Comparison of ENCODE assay signal across 24 mouse cellular contexts in the genomic region with DNA sequence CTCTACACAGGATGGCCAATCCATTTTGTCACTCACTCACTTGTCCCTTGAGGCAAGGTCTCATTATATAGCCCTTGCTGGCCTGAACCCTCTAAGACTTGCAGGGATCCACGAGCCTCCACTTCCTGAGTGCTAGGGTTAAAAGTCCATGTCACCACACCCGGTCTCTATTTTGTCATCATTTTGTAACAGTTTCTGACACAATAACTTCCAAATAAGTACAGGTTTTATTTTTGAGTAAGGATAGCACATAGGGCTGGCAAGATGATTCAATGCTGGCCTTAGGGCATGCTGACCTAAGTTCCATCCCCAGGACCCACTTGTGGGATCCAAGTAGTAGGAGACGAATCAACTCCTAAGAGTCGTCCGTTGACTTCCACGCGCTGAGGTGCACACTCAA. TPM values are rescaled to one million over a fixed set of nuclear protein-coding genes. Genes with fewer than 3 reads are reported as not detected.
DNase-seq lines count a peak whose midpoint lies in the region; ATAC-seq and TF ChIP-seq lines count a peak whose summit lies in the region.
"Had no signal": no experiment of that assay in that cellular context is flagged by ENCODE, and none has a peak within 500 bp of the region (broad histone marks: within the 10 kb centered on the region; RNA-seq: fewer than 3 reads in every experiment).

No protein-coding gene starts in this region.

- H3K27ac ChIP-seq in MEL (ENCODE audit: control insufficient read depth, low read depth, low read length), result peak overlapping the region; percentile 79
- no peak overlapping the region for H3K27ac ChIP-seq in liver, embryonic 15.5 days (replicated peaks)
- no peak overlapping the region for H3K27ac ChIP-seq in forebrain, embryonic 16.5 days (ENCODE audit: low read length)
- no peak overlapping the region for H3K27ac ChIP-seq in heart, embryonic 11.5 days (ENCODE audit: low read depth, low read length)

- H3K36me3 ChIP-seq in MEL (ENCODE audit: control insufficient read depth in 1 of 2, insufficient read depth in 2 of 2, low read length in 2 of 2), result peaks cover 15 to 17% of the 10 kb centered on the region in 2 experiments
- peaks cover 29% of the 10 kb centered on the region for H3K36me3 ChIP-seq in liver, embryonic 15.5 days (replicated peaks)
- peaks cover 11% of the 10 kb centered on the region for H3K36me3 ChIP-seq in forebrain, embryonic 16.5 days (ENCODE audit: control insufficient read depth, insufficient read depth)
- peaks cover 16% of the 10 kb centered on the region for H3K36me3 ChIP-seq in heart, embryonic 11.5 days (ENCODE audit: control insufficient read depth, insufficient read depth, low read length)

- TF ChIP-seq EP300 in MEL (IDR thresholded peaks at IDR 0.05; ENCODE audit: low read depth in 1 of 2, low read length in 2 of 2), result no peak

- peak; percentile 40 for DNase-seq in cerebellum, adult 9-11 months
- DNase-seq in cerebellum, postnatal 4 days (ENCODE audit: low spot score in 2 of 2), result no peak
- DNase-seq in 416B (ENCODE audit: low read depth) (peak; percentile 69), MEL (ENCODE audit: low read depth, low spot score) (peak; percentile 57)
- no peak for DNase-seq in ovary, postnatal 14 days (ENCODE audit: low spot score)
- DNase-seq: adrenal gland, postnatal 14 days; cerebellum, postnatal 14 days; heart, postnatal 4 days; retina, postnatal 1 day; right cerebral cortex, postnatal 4 days had no signal

- no peak; a peak in 1 of 4 replicates for TF ChIP-seq POLR2A in MEL (IDR thresholded peaks at IDR 0.05; ENCODE audit: control insufficient read depth in 1 of 2, insufficient read depth in 1 of 2, low read depth in 1 of 2, low read length in 2 of 2, poor library complexity in 1 of 2)

- peaks cover 41% of the 10 kb centered on the region for H3K79me2 ChIP-seq in MEL (ENCODE audit: control insufficient read depth, insufficient read depth, low read length, poor library complexity)

- peak overlapping the region; percentile 80 for H3K9ac ChIP-seq in MEL (ENCODE audit: control insufficient read depth, low read depth, low read length, poor library complexity, severe bottlenecking)
- H3K9ac ChIP-seq in liver, embryonic 15.5 days, result no peak overlapping the region
- no peak overlapping the region for H3K9ac ChIP-seq in forebrain, embryonic 16.5 days (replicated peaks; ENCODE audit: low read depth, low read length)
- no peak overlapping the region for H3K9ac ChIP-seq in heart, embryonic 11.5 days (ENCODE audit: low read depth, low read length)

- peak overlapping the region; percentile 82 for H3K4me2 ChIP-seq in liver, embryonic 15.5 days
- H3K4me2 ChIP-seq in forebrain, embryonic 16.5 days (ENCODE audit: low read length), result no peak overlapping the region
- no peak overlapping the region for H3K4me2 ChIP-seq in heart, embryonic 11.5 days

- TF ChIP-seq RAD21 in MEL (IDR thresholded peaks at IDR 0.05; ENCODE audit: low read depth, low read length), result no peak

- peaks cover 3 to 6% of the 10 kb centered on the region in 2 experiments; a peak in 3 of 4 replicates for H3K4me1 ChIP-seq in MEL (ENCODE audit: control insufficient read depth in 1 of 2, insufficient read depth in 2 of 2, low read length in 2 of 2)
- peaks cover 52% of the 10 kb centered on the region for H3K4me1 ChIP-seq in liver, embryonic 15.5 days (replicated peaks)
- H3K4me1 ChIP-seq in forebrain, embryonic 16.5 days (replicated peaks; ENCODE audit: control insufficient read depth, insufficient read depth, low read length), result peaks cover 23% of the 10 kb centered on the region
- H3K4me1 ChIP-seq in heart, embryonic 11.5 days (ENCODE audit: control insufficient read depth, insufficient read depth, low read length), result peaks cover 16% of the 10 kb centered on the region

- WGBS in liver, embryonic 15.5 days (ENCODE audit: insufficient replicate concordance), result 66% methylated on average over 7 of the region's 7 CpGs
- 86% methylated on average over 7 of the region's 7 CpGs for WGBS in forebrain, embryonic 16.5 days
- WGBS in heart, embryonic 11.5 days (ENCODE audit: insufficient replicate concordance), result 69% methylated on average over 7 of the region's 7 CpGs

- ATAC-seq in liver, embryonic 15.5 days (ENCODE audit: insufficient read depth), result no peak
- no peak for ATAC-seq in forebrain, embryonic 16.5 days
- ATAC-seq in heart, embryonic 11.5 days (replicated peaks; ENCODE audit: insufficient number of reproducible peaks, low FRiP score, low TSS enrichment), result no peak

- H3K4me3 ChIP-seq in MEL (ENCODE audit: control insufficient read depth in 1 of 2, insufficient read depth in 1 of 2, low read depth in 2 of 2, low read length in 2 of 2), result peak overlapping the region; percentile 63 to 77
- no peak overlapping the region for H3K4me3 ChIP-seq in liver, embryonic 15.5 days (replicated peaks)
- H3K4me3 ChIP-seq in forebrain, embryonic 16.5 days (replicated peaks; ENCODE audit: low read length), result no peak overlapping the region
- no peak overlapping the region for H3K4me3 ChIP-seq in heart, embryonic 11.5 days (ENCODE audit: low read depth, low read length)

- no peaks in the 10 kb centered on the region for H3K27me3 ChIP-seq in MEL (ENCODE audit: control insufficient read depth in 1 of 2, insufficient read depth in 2 of 2, low read length in 2 of 2)
- no peaks in the 10 kb centered on the region for H3K27me3 ChIP-seq in liver, embryonic 15.5 days
- 0 out of 2 replicates have a peak, but pooled peaks cover 2% of the 10 kb centered on the region for H3K27me3 ChIP-seq in forebrain, embryonic 16.5 days (replicated peaks; ENCODE audit: control insufficient read depth, insufficient read depth, low read length)
- no peaks in the 10 kb centered on the region for H3K27me3 ChIP-seq in heart, embryonic 11.5 days (ENCODE audit: control insufficient read depth, insufficient read depth, low read length)
- H3K27me3 ChIP-seq: kidney, embryonic 15.5 days; neural tube, embryonic 15.5 days had no signal

- TF ChIP-seq CTCF in MEL (IDR thresholded peaks at IDR 0.05 in 2 of 3, conservative IDR thresholded peaks at IDR 0.05 in 1 of 3; ENCODE audit: control insufficient read depth in 1 of 3, insufficient read depth in 1 of 3, low read depth in 2 of 3, low read length in 3 of 3, poor library complexity in 1 of 3, severe bottlenecking in 1 of 3), result no peak

- H3K9me3 ChIP-seq in MEL (replicated peaks; ENCODE audit: insufficient read depth, low read length), result no peaks in the 10 kb centered on the region
- no peaks in the 10 kb centered on the region for H3K9me3 ChIP-seq in liver, embryonic 15.5 days (replicated peaks)
- no peaks in the 10 kb centered on the region for H3K9me3 ChIP-seq in forebrain, embryonic 16.5 days (ENCODE audit: control insufficient read depth, low read length)
- H3K9me3 ChIP-seq in heart, embryonic 11.5 days (replicated peaks; ENCODE audit: control insufficient read depth, low read length), result no peaks in the 10 kb centered on the region
- H3K9me3 ChIP-seq: embryonic facial prominence, embryonic 10.5 days; kidney, embryonic 15.5 days; midbrain, embryonic 10.5 days; neural tube, embryonic 15.5 days had no signal

TF ChIP-seq in MEL, 35 proteins besides CTCF, POLR2A, EP300 and RAD21 (continues in another document):
- TF ChIP-seq RCOR1 (IDR thresholded peaks at IDR 0.05; ENCODE audit: low read depth, low read length) (no peak), ZMIZ1 (IDR thresholded peaks at IDR 0.05; ENCODE audit: low read depth, low read length) (no peak), MAX (IDR thresholded peaks at IDR 0.05; ENCODE audit: low read length) (no peak), USF2 (IDR thresholded peaks at IDR 0.05; ENCODE audit: borderline replicate concordance in 1 of 2, insufficient read depth in 1 of 2, low read depth in 1 of 2, low read length in 2 of 2) (no peak), SMC3 (IDR thresholded peaks at IDR 0.05; ENCODE audit: low read depth, low read length) (no peak), CHD1 (IDR thresholded peaks at IDR 0.05; ENCODE audit: low read depth, low read length) (no peak), USF1 (IDR thresholded peaks at IDR 0.05; ENCODE audit: low read depth, low read length) (no peak), NRF1 (IDR thresholded peaks at IDR 0.05; ENCODE audit: insufficient read depth, low read depth, low read length, poor library complexity, severe bottlenecking) (no peak), GATA1 (IDR thresholded peaks at IDR 0.05; ENCODE audit: low read depth, low read length) (no peak)

RNA-seq across cellular contexts. Expression of a gene that starts 1.1 kb away (rescaled TPM):
- total RNA-seq in MEL (2012; rRNA removed), result 252 and 290 TPM in 2 replicates
- polyA plus RNA-seq in MEL (2012; ENCODE audit: insufficient read depth in 1 of 2, insufficient read length in 2 of 2, low read depth in 1 of 2, low replicate concordance in 2 of 2, missing spikeins in 1 of 2), result 1,000 to 10,000 TPM in 1 of 2 experiments, 100 to 1,000 TPM in 1; 248 to 2,083 TPM
- 58.3 and 60.6 TPM in 2 replicates for polyA plus RNA-seq in liver, embryonic 15.5 days (2015; fragmentation: Nextera tagmentation; extraction: Ambion mirVana)
- polyA plus RNA-seq in forebrain, embryonic 16.5 days (2015; fragmentation: Nextera tagmentation; extraction: Ambion mirVana), result 378 and 390 TPM in 2 replicates
- polyA plus RNA-seq in heart, embryonic 11.5 days (2014; fragmentation: Nextera tagmentation; extraction: Ambion mirVana), result 205 and 223 TPM in 2 replicates

RNA-seq across cellular contexts. Expression of a gene that starts 21.4 kb away (rescaled TPM):
- total RNA-seq in MEL (2012; rRNA removed), result 77.9 and 93.2 TPM in 2 replicates
- polyA plus RNA-seq in MEL (2012; ENCODE audit: insufficient read depth in 1 of 2, insufficient read length in 2 of 2, low read depth in 1 of 2, low replicate concordance in 2 of 2, missing spikeins in 1 of 2), result 10 to 100 TPM in 1 of 2 experiments, not detected in 1; 52.1 TPM
- polyA plus RNA-seq in liver, embryonic 15.5 days (2015; fragmentation: Nextera tagmentation; extraction: Ambion mirVana), result 119 and 137 TPM in 2 replicates
- polyA plus RNA-seq in forebrain, embryonic 16.5 days (2015; fragmentation: Nextera tagmentation; extraction: Ambion mirVana), result 67.2 and 79.4 TPM in 2 replicates
- polyA plus RNA-seq in heart, embryonic 11.5 days (2014; fragmentation: Nextera tagmentation; extraction: Ambion mirVana), result 106 and 117 TPM in 2 replicates

RNA-seq across cellular contexts. Expression of a gene that starts 40.2 kb away (rescaled TPM):
- not detected in 2 replicates for total RNA-seq in MEL (2012; rRNA removed)
- not detected for polyA plus RNA-seq in MEL (2012; ENCODE audit: insufficient read depth in 1 of 2, insufficient read length in 2 of 2, low read depth in 1 of 2, low replicate concordance in 2 of 2, missing spikeins in 1 of 2)
- not detected in 2 replicates for polyA plus RNA-seq in liver, embryonic 15.5 days (2015; fragmentation: Nextera tagmentation; extraction: Ambion mirVana)
- not detected in 2 replicates for polyA plus RNA-seq in forebrain, embryonic 16.5 days (2015; fragmentation: Nextera tagmentation; extraction: Ambion mirVana)
- 0.16 TPM in 1 of 2 replicates, not detected in the other for polyA plus RNA-seq in heart, embryonic 11.5 days (2014; fragmentation: Nextera tagmentation; extraction: Ambion mirVana)
- total RNA-seq: layer of hippocampus, postnatal 25 days; left cerebral cortex, postnatal 25 days had no signal
- polyA plus RNA-seq: embryonic facial prominence, embryonic 10.5 days; erythroblast, embryonic 14.5 days; forebrain, embryonic 14.5 days; kidney, embryonic 15.5 days; liver, embryonic 14.5 days; midbrain, embryonic 10.5 days had no signal

RNA-seq across cellular contexts. Expression of a gene that starts 48.5 kb away (rescaled TPM):
- not detected in 2 replicates for total RNA-seq in MEL (2012; rRNA removed)
- not detected for polyA plus RNA-seq in MEL (2012; ENCODE audit: insufficient read depth in 1 of 2, insufficient read length in 2 of 2, low read depth in 1 of 2, low replicate concordance in 2 of 2, missing spikeins in 1 of 2)
- 918 and 1,131 TPM in 2 replicates for polyA plus RNA-seq in liver, embryonic 15.5 days (2015; fragmentation: Nextera tagmentation; extraction: Ambion mirVana)
- not detected in 2 replicates for polyA plus RNA-seq in forebrain, embryonic 16.5 days (2015; fragmentation: Nextera tagmentation; extraction: Ambion mirVana)
- 0.24 and 2.1 TPM in 2 replicates for polyA plus RNA-seq in heart, embryonic 11.5 days (2014; fragmentation: Nextera tagmentation; extraction: Ambion mirVana)
- total RNA-seq: layer of hippocampus, postnatal 25 days; left cerebral cortex, postnatal 25 days had no signal
- polyA plus RNA-seq: embryonic facial prominence, embryonic 10.5 days; forebrain, embryonic 14.5 days; heart, embryonic 14.5 days; large intestine, adult 2 months; midbrain, embryonic 10.5 days had no signal

Comparison
In these comparisons a context has a peak if more than half of its experiments do, and no peak if none do; other contexts are left out.
1. DNase-seq: peak in cerebellum, adult 9-11 months (single experiment), 416B (single experiment) and MEL (single experiment); none in cerebellum, postnatal 4 days (0 of 2) and ovary, postnatal 14 days (single experiment).
2. H3K4me3 ChIP-seq: peak in MEL (2 of 2); none in liver, embryonic 15.5 days (single experiment), forebrain, embryonic 16.5 days (single experiment) and heart, embryonic 11.5 days (single experiment).